Mouse (Mus musculus): ENCODE measurements around the gene Klk5. TPM values are rescaled to one million over a fixed set of nuclear protein-coding genes. Genes with fewer than 3 reads are reported as not detected.
A peak's percentile ranks its signal among the peaks of the same experiment; 100 is the strongest.

Klk5 gene
- polyA plus RNA-seq, 1 experiment from 2014 or later: 0.17 TPM

GRCm38 (mm10) chr7:43843801-43844200 lies 2.0 kb downstream of the Klk5 start:
- H3K4me1 ChIP-seq: no peaks in the 10 kb centered on the region
- H3K4me3 ChIP-seq: no peak overlapping the region
- H3K4me2 ChIP-seq (replicated peaks): no peak overlapping the region
- no peak overlapping the region for H3K9ac ChIP-seq
- no peaks in the 10 kb centered on the region for H3K27me3 ChIP-seq
- H3K27ac ChIP-seq: no peak overlapping the region
- no peaks in the 10 kb centered on the region for H3K9me3 ChIP-seq (replicated peaks)
- no peaks in the 10 kb centered on the region for H3K36me3 ChIP-seq
- WGBS: 86% methylated on average over 4 of the region's 4 CpGs
- ATAC-seq (ENCODE audit: low FRiP score): no peak

- Histone ChIP-seq H3K27ac (no peak overlapping the region), H3K4me3 (no peak overlapping the region), H3K27me3 (no peaks in the 10 kb centered on the region), H3K4me1 (no peaks in the 10 kb centered on the region), H3K9me3 (replicated peaks) (no peaks in the 10 kb centered on the region), H3K36me3 (no peaks in the 10 kb centered on the region), H3K4me2 (replicated peaks) (no peak overlapping the region), H3K9ac (no peak overlapping the region)
- no peak for ATAC-seq (ENCODE audit: low FRiP score)
- WGBS: 94% methylated on average over 6 of the region's 6 CpGs
Observed at GRCm38 (mm10) chr7:43851616-43852015, 9.8 kb downstream of the Klk5 start.

GRCm38 (mm10) chr7:43854642-43855380 lies 13.0 kb downstream of the Klk5 start:
- ATAC-seq (ENCODE audit: low FRiP score): no peak
- no peaks in the 10 kb centered on the region for H3K9me3 ChIP-seq (replicated peaks)
- H3K4me2 ChIP-seq (replicated peaks): no peak overlapping the region
- 87% methylated on average over 9 of the region's 9 CpGs for WGBS
- no peaks in the 10 kb centered on the region for H3K4me1 ChIP-seq
- H3K27me3 ChIP-seq: no peaks in the 10 kb centered on the region
- no peaks in the 10 kb centered on the region for H3K36me3 ChIP-seq
- H3K4me3 ChIP-seq: no peak overlapping the region
- no peak overlapping the region for H3K27ac ChIP-seq
- no peak overlapping the region for H3K9ac ChIP-seq

- Histone ChIP-seq H3K27ac (no peak overlapping the region), H3K4me3 (no peak overlapping the region), H3K36me3 (no peaks in the 10 kb centered on the region), H3K9ac (no peak overlapping the region), H3K4me1 (no peaks in the 10 kb centered on the region), H3K9me3 (replicated peaks) (no peaks in the 10 kb centered on the region), H3K4me2 (replicated peaks) (no peak overlapping the region), H3K27me3 (no peaks in the 10 kb centered on the region)
- 82% methylated on average over 3 of the region's 3 CpGs for WGBS
- no peak for ATAC-seq (ENCODE audit: low FRiP score)
Observed at GRCm38 (mm10) chr7:43855709-43856108, 13.9 kb downstream of the Klk5 start.

GRCm38 (mm10) chr7:43856307-43856706 lies 14.5 kb downstream of the Klk5 start:
- 89% methylated on average over 7 of the region's 7 CpGs for WGBS
- H3K27ac ChIP-seq: no peak overlapping the region
- H3K4me2 ChIP-seq (replicated peaks): no peak overlapping the region
- no peak for ATAC-seq (ENCODE audit: low FRiP score)
- H3K4me3 ChIP-seq: no peak overlapping the region
- no peak overlapping the region for H3K9ac ChIP-seq
- no peaks in the 10 kb centered on the region for H3K27me3 ChIP-seq
- no peaks in the 10 kb centered on the region for H3K4me1 ChIP-seq
- no peaks in the 10 kb centered on the region for H3K9me3 ChIP-seq (replicated peaks)
- no peaks in the 10 kb centered on the region for H3K36me3 ChIP-seq

GRCm38 (mm10) chr7:43857501-43857900 lies 15.7 kb downstream of the Klk5 start:
- Histone ChIP-seq H3K27ac (no peak overlapping the region), H3K4me3 (no peak overlapping the region), H3K27me3 (no peaks in the 10 kb centered on the region), H3K9me3 (replicated peaks) (no peaks in the 10 kb centered on the region), H3K4me2 (replicated peaks) (no peak overlapping the region), H3K36me3 (no peaks in the 10 kb centered on the region), H3K4me1 (no peaks in the 10 kb centered on the region), H3K9ac (no peak overlapping the region)
- no peak for ATAC-seq (ENCODE audit: low FRiP score)
- 91% methylated on average over 12 of the region's 12 CpGs for WGBS

GRCm38 (mm10) chr7:43860411-43860810 lies 18.6 kb downstream of the Klk5 start:
- H3K4me1 ChIP-seq: no peaks in the 10 kb centered on the region
- H3K4me2 ChIP-seq (replicated peaks): no peak overlapping the region
- H3K27me3 ChIP-seq: no peaks in the 10 kb centered on the region
- no peak overlapping the region for H3K27ac ChIP-seq
- H3K4me3 ChIP-seq: no peak overlapping the region
- ATAC-seq (ENCODE audit: low FRiP score): no peak
- 41% methylated on average over 8 of the region's 8 CpGs for WGBS
- H3K36me3 ChIP-seq: no peaks in the 10 kb centered on the region
- H3K9me3 ChIP-seq (replicated peaks): no peaks in the 10 kb centered on the region
- no peak overlapping the region for H3K9ac ChIP-seq

GRCm38 (mm10) chr7:43873237-43873636 lies 31.5 kb downstream of the Klk5 start:
- no peak overlapping the region for H3K4me3 ChIP-seq
- H3K36me3 ChIP-seq: no peaks in the 10 kb centered on the region
- no peak overlapping the region for H3K4me2 ChIP-seq (replicated peaks)
- H3K9me3 ChIP-seq (replicated peaks): no peaks in the 10 kb centered on the region
- 4% methylated on average over 10 of the region's 10 CpGs for WGBS
- no peaks in the 10 kb centered on the region for H3K4me1 ChIP-seq
- peak; percentile 60; the same call in 1 of the 2 replicates for ATAC-seq (ENCODE audit: low FRiP score)
- H3K27ac ChIP-seq: no peak overlapping the region
- H3K9ac ChIP-seq: no peak overlapping the region
- H3K27me3 ChIP-seq: no peaks in the 10 kb centered on the region

GRCm38 (mm10) chr7:43873674-43874073 lies 31.9 kb downstream of the Klk5 start:
- no peaks in the 10 kb centered on the region for H3K36me3 ChIP-seq
- H3K4me1 ChIP-seq: no peaks in the 10 kb centered on the region
- 81% methylated on average over 3 of the region's 3 CpGs for WGBS
- H3K4me2 ChIP-seq (replicated peaks): no peak overlapping the region
- H3K9ac ChIP-seq: no peak overlapping the region
- ATAC-seq (ENCODE audit: low FRiP score): no peak
- no peaks in the 10 kb centered on the region for H3K27me3 ChIP-seq
- no peak overlapping the region for H3K4me3 ChIP-seq
- no peak overlapping the region for H3K27ac ChIP-seq
- no peaks in the 10 kb centered on the region for H3K9me3 ChIP-seq (replicated peaks)

- Histone ChIP-seq H3K9ac (no peak overlapping the region), H3K4me2 (replicated peaks) (no peak overlapping the region), H3K9me3 (replicated peaks) (no peaks in the 10 kb centered on the region), H3K27me3 (no peaks in the 10 kb centered on the region), H3K4me3 (no peak overlapping the region), H3K36me3 (no peaks in the 10 kb centered on the region), H3K27ac (no peak overlapping the region), H3K4me1 (no peaks in the 10 kb centered on the region)
- WGBS: 83% methylated on average over 6 of the region's 6 CpGs
- ATAC-seq (ENCODE audit: low FRiP score): no peak
Observed at GRCm38 (mm10) chr7:43874868-43875375, 33.2 kb downstream of the Klk5 start.

- Histone ChIP-seq H3K27ac (no peak overlapping the region), H3K27me3 (no peaks in the 10 kb centered on the region), H3K4me1 (no peaks in the 10 kb centered on the region), H3K36me3 (no peaks in the 10 kb centered on the region), H3K4me3 (no peak overlapping the region), H3K4me2 (replicated peaks) (no peak overlapping the region), H3K9ac (no peak overlapping the region), H3K9me3 (replicated peaks) (no peaks in the 10 kb centered on the region)
- ATAC-seq (ENCODE audit: low FRiP score): no peak
- 68% methylated on average over 4 of the region's 4 CpGs for WGBS
Observed at GRCm38 (mm10) chr7:43876444-43876843, 34.7 kb downstream of the Klk5 start.

- H3K9ac ChIP-seq: no peak overlapping the region
- no peaks in the 10 kb centered on the region for H3K4me1 ChIP-seq
- H3K9me3 ChIP-seq (replicated peaks): no peaks in the 10 kb centered on the region
- H3K27ac ChIP-seq: no peak overlapping the region
- H3K36me3 ChIP-seq: no peaks in the 10 kb centered on the region
- no peak overlapping the region for H3K4me3 ChIP-seq
- H3K4me2 ChIP-seq (replicated peaks): no peak overlapping the region
- WGBS: 51% methylated on average over 1 of the region's 1 CpGs
- ATAC-seq (ENCODE audit: low FRiP score): no peak
- peaks cover 10% of the 10 kb centered on the region; the same call in 1 of the 2 replicates for H3K27me3 ChIP-seq
Observed at GRCm38 (mm10) chr7:43878281-43878680, 36.5 kb downstream of the Klk5 start.

- Histone ChIP-seq H3K27ac (no peak within 1 kb of the TSS), H3K4me3 (no peak within 1 kb of the TSS), H3K27me3 (peaks cover 18% of the 10 kb centered on the region; the same call in 1 of the 2 replicates), H3K9ac (no peak within 1 kb of the TSS), H3K36me3 (no peaks in the 10 kb centered on the region), H3K9me3 (replicated peaks) (no peaks in the 10 kb centered on the region), H3K4me2 (replicated peaks) (no peak within 1 kb of the TSS), H3K4me1 (0 out of 2 replicates have a peak, but pooled peaks cover 2% of the 10 kb centered on the region)
- no peak for ATAC-seq (ENCODE audit: low FRiP score)
- WGBS: 17% methylated on average over 3 of the region's 3 CpGs
Observed at GRCm38 (mm10) chr7:43880912-43881311, 39.1 kb downstream of the Klk5 start, which contains the start of gene Klk4. Klk4 (plus strand) TSS chr7:43881160.
